Mouse (Mus musculus): ENCODE results near the gene Senp8.
A peak's percentile ranks its signal among the peaks of the same experiment; 100 is the strongest.

The Senp8 gene

GRCm38 (mm10) chr9:59709225-59709624, 41.3 kb downstream of the Senp8 start:
- DNase-seq, result no peak

GRCm38 (mm10) chr9:59706850-59707825, 43.4 kb downstream of the Senp8 start:
- DNase-seq, result peak; percentile 43

- no peak for DNase-seq
Measured at GRCm38 (mm10) chr9:59703099-59703498, 47.4 kb downstream of the Senp8 start.

- no peak for DNase-seq
Measured at GRCm38 (mm10) chr9:59701094-59701493, 49.4 kb downstream of the Senp8 start.

- DNase-seq, result no peak
Measured at GRCm38 (mm10) chr9:59696381-59696780, 54.1 kb downstream of the Senp8 start.

GRCm38 (mm10) chr9:59695451-59695813, 55.1 kb downstream of the Senp8 start:
- DNase-seq, result no peak

- DNase-seq, result no peak
Measured at GRCm38 (mm10) chr9:59694571-59695450, 55.7 kb downstream of the Senp8 start.

GRCm38 (mm10) chr9:59692145-59692544, 58.4 kb downstream of the Senp8 start:
- DNase-seq, result no peak

GRCm38 (mm10) chr9:59691635-59692094, 58.8 kb downstream of the Senp8 start:
- no peak for DNase-seq

GRCm38 (mm10) chr9:59687416-59688046, 63.0 kb downstream of the Senp8 start:
- DNase-seq, result no peak

Data from thymus, postnatal 4 days (tissue).